31 mouse cellular contexts compared by ENCODE assay signal in genomic region chr6:124787722-124788121, GRCm38 (mm10). TPM values are rescaled to one million over a fixed set of nuclear protein-coding genes. Genes with fewer than 3 reads are reported as not detected.
"Had no signal": no experiment of that assay in that cellular context is flagged by ENCODE, and none has a peak within 500 bp of the region (broad histone marks: within the 10 kb centered on the region; RNA-seq: fewer than 3 reads in every experiment).

No protein-coding gene starts in this region.

- H3K9ac ChIP-seq: heart, embryonic 12.5 days; hindbrain, embryonic 12.5 days; hindbrain, embryonic 14.5 days; intestine, embryonic 15.5 days; kidney, embryonic 15.5 days; limb, embryonic 13.5 days; limb, embryonic 15.5 days; liver, embryonic 12.5 days; liver, embryonic 14.5 days had no signal

- H3K4me1 ChIP-seq: intestine, embryonic 15.5 days had no signal

- H3K9me3 ChIP-seq: heart, embryonic 10.5 days; heart, embryonic 12.5 days; hindbrain, embryonic 10.5 days; hindbrain, embryonic 12.5 days; intestine, embryonic 15.5 days; kidney, embryonic 15.5 days; limb, embryonic 13.5 days; limb, embryonic 15.5 days; liver, embryonic 12.5 days had no signal

- H3K27me3 ChIP-seq: heart, embryonic 12.5 days; hindbrain, embryonic 12.5 days; intestine, embryonic 15.5 days; kidney, embryonic 15.5 days; limb, embryonic 13.5 days; limb, embryonic 15.5 days; liver, embryonic 12.5 days had no signal

- H3K4me3 ChIP-seq: heart, embryonic 10.5 days; heart, embryonic 12.5 days; hindbrain, embryonic 10.5 days; hindbrain, embryonic 12.5 days; intestine, embryonic 15.5 days; kidney, embryonic 15.5 days; limb, embryonic 13.5 days; limb, embryonic 15.5 days; liver, embryonic 12.5 days had no signal

- ATAC-seq: hindbrain, embryonic 16.5 days; inflammation-experienced regulatory T-cells, adult 6 months; intestine, embryonic 15.5 days; intestine, postnatal 0 days had no signal

- H3K36me3 ChIP-seq: heart, embryonic 10.5 days; heart, embryonic 12.5 days; hindbrain, embryonic 10.5 days; hindbrain, embryonic 12.5 days; intestine, embryonic 15.5 days; kidney, embryonic 15.5 days; limb, embryonic 13.5 days; limb, embryonic 15.5 days; liver, embryonic 12.5 days had no signal

- H3K4me2 ChIP-seq: heart, embryonic 12.5 days; hindbrain, embryonic 12.5 days; hindbrain, embryonic 14.5 days; intestine, embryonic 15.5 days; kidney, embryonic 15.5 days; limb, embryonic 13.5 days; limb, embryonic 15.5 days; liver, embryonic 12.5 days had no signal

- H3K27ac ChIP-seq: heart, embryonic 10.5 days; hindbrain, embryonic 10.5 days; hindbrain, embryonic 12.5 days; hindbrain, embryonic 14.5 days; intestine, embryonic 15.5 days; kidney, embryonic 15.5 days; kidney, postnatal 0 days; limb, embryonic 13.5 days; limb, embryonic 15.5 days; liver, embryonic 12.5 days; liver, embryonic 14.5 days had no signal

- DNase-seq: gastrocnemius, postnatal 25 days; heart, adult 18-20 months; heart, postnatal 10 days; heart, postnatal 4 days; kidney, adult 9 months; kidney, postnatal 14 days; layer of hippocampus, adult 9-11 months; layer of hippocampus, postnatal 36 days; left cerebral cortex, postnatal 4 days; lung, adult 18-20 months had no signal

RNA-seq across cellular contexts. Expression of gene Lrrc23, which starts 8.2 kb away (rescaled TPM):
- total RNA-seq: gastrocnemius, postnatal 4 days; heart, postnatal 10 days; heart, postnatal 25 days; liver, adult 2 months had no signal
- polyA plus RNA-seq: heart, embryonic 14.5 days; liver, adult 2 months; liver, embryonic 12.5 days; liver, embryonic 16.5 days had no signal

RNA-seq across cellular contexts. Expression of gene Eno2, which starts 18.2 kb away (rescaled TPM):
- total RNA-seq: granulocyte monocyte progenitor cell, adult 5-6 weeks had no signal
